In genomic region chr3:9063662-9064061, GRCm38 (mm10) we compare ENCODE assay signal across 20 mouse cellular contexts.
"Had no signal": no experiment of that assay in that cellular context is flagged by ENCODE, and none has a peak within 500 bp of the region (broad histone marks: within the 10 kb centered on the region; RNA-seq: fewer than 3 reads in every experiment).

No protein-coding gene starts in this region.

- H3K36me3 ChIP-seq: kidney, embryonic 15.5 days; limb, embryonic 12.5 days; limb, embryonic 15.5 days; stomach, embryonic 15.5 days had no signal

- DNase-seq: kidney, adult 8-10 months; kidney, postnatal 10 days; kidney, postnatal 36 days; left cerebral cortex, postnatal 4 days; liver, postnatal 0 days; lung, embryonic 14.5 days; midbrain, embryonic 14.5 days; right cerebral cortex, postnatal 4 days; spleen, adult 18-20 months; thymus, adult 2 months; thymus, postnatal 14 days had no signal

- H3K4me1 ChIP-seq: kidney, embryonic 15.5 days; limb, embryonic 12.5 days; stomach, embryonic 15.5 days had no signal

- ATAC-seq: inflammation-experienced regulatory T-cells, adult 6 months; liver, postnatal 0 days; lung, postnatal 0 days had no signal

- H3K4me3 ChIP-seq: kidney, embryonic 15.5 days; limb, embryonic 12.5 days; limb, embryonic 15.5 days; stomach, embryonic 15.5 days had no signal

- H3K9ac ChIP-seq: kidney, embryonic 15.5 days; limb, embryonic 12.5 days; limb, embryonic 15.5 days; liver, embryonic 14.5 days; liver, postnatal 0 days; lung, embryonic 14.5 days; stomach, embryonic 15.5 days had no signal

- H3K27ac ChIP-seq: kidney, embryonic 15.5 days; limb, embryonic 12.5 days; limb, embryonic 15.5 days; liver, embryonic 14.5 days; macrophage; stomach, embryonic 15.5 days had no signal

- H3K9me3 ChIP-seq: kidney, embryonic 15.5 days; limb, embryonic 12.5 days; limb, embryonic 15.5 days; stomach, embryonic 15.5 days had no signal

- H3K4me2 ChIP-seq: kidney, embryonic 15.5 days; limb, embryonic 12.5 days; limb, embryonic 15.5 days; liver, embryonic 11.5 days; lung, embryonic 14.5 days; stomach, embryonic 15.5 days had no signal

- H3K27me3 ChIP-seq: limb, embryonic 12.5 days; limb, embryonic 15.5 days; stomach, embryonic 15.5 days had no signal
